Mouse (Mus musculus) CH12.LX (cell line): ENCODE results near the gene Guk1. TPM values are rescaled to one million over a fixed set of nuclear protein-coding genes. Genes with fewer than 3 reads are reported as not detected.

Source experiments
- polyA plus RNA-seq: library from polyadenylated mRNA; unstranded; fragments of >175 nt; gene quantifications from 2 replicates; pipeline ENCODE4 v1.2.1, GENCODE M21; 2012; ENCODE audit warnings: low read depth; ENCODE audit not compliant: insufficient read length
- total RNA-seq, 2 experiments: library from RNA; depleted of rRNA; stranded (reverse); fragments of 300-350 nt in 1 of 2; fragments of >200 nt in 1 of 2; gene quantifications; 2 replicates each; pipeline ENCODE4 v1.2.3; 2012 to 2014

Gene Guk1
- total and polyA plus RNA-seq, 3 experiments: 111 to 148 (median 130) TPM

Other genes starting within 250 kb of the Guk1 start
- gene Hist3h2ba, start 243.3 kb downstream of the Guk1 start, total RNA-seq (2012; rRNA removed): 0.34 TPM in 1 of 2 replicates, not detected in the other
- gene Hist3h2ba, start 243.3 kb downstream of the Guk1 start, total RNA-seq (2014; rRNA removed): not detected in 2 replicates
- gene Hist3h2ba, start 243.3 kb downstream of the Guk1 start, polyA plus RNA-seq: not detected in 2 replicates
- 97.2 and 125 TPM in 2 replicates for gene Hist3h2a, start 237.5 kb downstream of the Guk1 start, total RNA-seq (2012; rRNA removed)
- 4.4 and 6.1 TPM in 2 replicates for gene Hist3h2a, start 237.5 kb downstream of the Guk1 start, total RNA-seq (2014; rRNA removed)
- gene Hist3h2a, start 237.5 kb downstream of the Guk1 start, polyA plus RNA-seq: 0.79 and 1.2 TPM in 2 replicates
- gene Trim17, start 237.5 kb downstream of the Guk1 start, total RNA-seq (2012; rRNA removed): 0.21 and 0.47 TPM in 2 replicates
- not detected in 2 replicates for gene Trim17, start 237.5 kb downstream of the Guk1 start, total RNA-seq (2014; rRNA removed)
- gene Trim17, start 237.5 kb downstream of the Guk1 start, polyA plus RNA-seq: 0.20 and 0.49 TPM in 2 replicates
- 32.5 and 33.2 TPM in 2 replicates for gene Trim11, start 214.1 kb downstream of the Guk1 start, total RNA-seq (2012; rRNA removed)
- 22.5 and 23.2 TPM in 2 replicates for gene Trim11, start 214.1 kb downstream of the Guk1 start, total RNA-seq (2014; rRNA removed)
- 21.8 and 23.0 TPM in 2 replicates for gene Trim11, start 214.1 kb downstream of the Guk1 start, polyA plus RNA-seq
- gene Obscn, start 55.8 kb downstream of the Guk1 start, total RNA-seq (2012; rRNA removed): 0.13 and 0.17 TPM in 2 replicates
- 0.08 and 0.13 TPM in 2 replicates for gene Obscn, start 55.8 kb downstream of the Guk1 start, total RNA-seq (2014; rRNA removed)
- 0.09 and 0.14 TPM in 2 replicates for gene Obscn, start 55.8 kb downstream of the Guk1 start, polyA plus RNA-seq
- 7.5 and 7.9 TPM in 2 replicates for gene Iba57, start 28.5 kb downstream of the Guk1 start, total RNA-seq (2012; rRNA removed)
- gene Iba57, start 28.5 kb downstream of the Guk1 start, total RNA-seq (2014; rRNA removed): 3.6 and 4.0 TPM in 2 replicates
- gene Iba57, start 28.5 kb downstream of the Guk1 start, polyA plus RNA-seq: 4.6 and 5.1 TPM in 2 replicates
- gene Gjc2, start 9.0 kb downstream of the Guk1 start, total RNA-seq (2012; rRNA removed): 0.08 TPM in 1 of 2 replicates, not detected in the other
- gene Gjc2, start 9.0 kb downstream of the Guk1 start, total RNA-seq (2014; rRNA removed): 0.13 TPM in 1 of 2 replicates, not detected in the other
- gene Gjc2, start 9.0 kb downstream of the Guk1 start, polyA plus RNA-seq: not detected in 2 replicates
- gene Mrpl55, start 10.3 kb upstream of the Guk1 start, total RNA-seq (2012; rRNA removed): 74.4 and 80.4 TPM in 2 replicates
- gene Mrpl55, start 10.3 kb upstream of the Guk1 start, total RNA-seq (2014; rRNA removed): 81.1 and 92.9 TPM in 2 replicates
- 72.0 and 88.2 TPM in 2 replicates for gene Mrpl55, start 10.3 kb upstream of the Guk1 start, polyA plus RNA-seq
- gene 2310033P09Rik, start 16.1 kb upstream of the Guk1 start, total RNA-seq (2012; rRNA removed): 15.3 and 18.2 TPM in 2 replicates
- gene 2310033P09Rik, start 16.1 kb upstream of the Guk1 start, total RNA-seq (2014; rRNA removed): 7.9 and 8.6 TPM in 2 replicates
- gene 2310033P09Rik, start 16.1 kb upstream of the Guk1 start, polyA plus RNA-seq: 44.1 and 50.2 TPM in 2 replicates
- gene Arf1, start 36.1 kb upstream of the Guk1 start, total RNA-seq (2012; rRNA removed): 509 and 590 TPM in 2 replicates
- gene Arf1, start 36.1 kb upstream of the Guk1 start, total RNA-seq (2014; rRNA removed): 475 and 498 TPM in 2 replicates
- gene Arf1, start 36.1 kb upstream of the Guk1 start, polyA plus RNA-seq: 680 and 733 TPM in 2 replicates
- gene Wnt3a, start 98.5 kb upstream of the Guk1 start, total RNA-seq (2012; rRNA removed): not detected in 2 replicates
- not detected in 2 replicates for gene Wnt3a, start 98.5 kb upstream of the Guk1 start, total RNA-seq (2014; rRNA removed)
- not detected in 2 replicates for gene Wnt3a, start 98.5 kb upstream of the Guk1 start, polyA plus RNA-seq
- gene Wnt9a, start 114.7 kb upstream of the Guk1 start, total RNA-seq (2012; rRNA removed): not detected in 2 replicates
- gene Wnt9a, start 114.7 kb upstream of the Guk1 start, total RNA-seq (2014; rRNA removed): not detected in 2 replicates
- not detected in 2 replicates for gene Wnt9a, start 114.7 kb upstream of the Guk1 start, polyA plus RNA-seq
- not detected in 2 replicates for gene Prss38, start 183.4 kb upstream of the Guk1 start, total RNA-seq (2012; rRNA removed)
- gene Prss38, start 183.4 kb upstream of the Guk1 start, total RNA-seq (2014; rRNA removed): not detected in 2 replicates
- not detected in 2 replicates for gene Prss38, start 183.4 kb upstream of the Guk1 start, polyA plus RNA-seq